Mouse (Mus musculus): ENCODE measurements around the gene Ror1.

DNA sequence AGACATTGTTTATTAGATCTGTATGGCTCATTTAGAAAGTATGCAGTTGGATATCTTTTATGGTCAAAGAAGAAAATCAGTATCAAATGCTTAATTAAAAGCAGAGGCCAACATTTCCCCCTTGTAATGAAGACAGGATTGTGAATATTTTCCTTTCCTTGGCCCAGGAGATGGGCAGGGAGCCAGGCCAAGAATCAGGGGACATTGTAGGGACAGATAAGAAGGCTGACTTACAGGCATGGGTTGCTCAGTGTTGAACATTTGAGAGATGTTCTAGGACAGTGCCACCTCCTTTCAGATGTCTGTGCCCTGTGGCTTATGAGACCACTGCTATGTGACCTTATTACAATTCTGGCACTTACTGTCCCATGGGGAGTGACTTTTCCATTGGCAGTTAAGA, 18.6 kb downstream of the Ror1 start:
- no peak for TF ChIP-seq POLR2A (IDR thresholded peaks at IDR 0.05; ENCODE audit: insufficient read depth, low read length)
- TF ChIP-seq EP300 (IDR thresholded peaks at IDR 0.05; ENCODE audit: insufficient read depth, low read depth, low read length) = no peak
